Mouse (Mus musculus) 3T3-L1 (cell line): ENCODE results near the gene Dio2.

Source experiments
- DNase-seq: peaks from one replicate; pipeline ENCODE4 v3.0.0-alpha.2; 2015; ENCODE audit warnings: low read depth, low spot score

Gene Dio2

GRCm38 (mm10) chr12:90738388-90739223 is at the start of gene Dio2:
Gene Dio2, minus strand, starts transcription at chr12:90738438.
- DNase-seq: peak; percentile 45

DNA sequence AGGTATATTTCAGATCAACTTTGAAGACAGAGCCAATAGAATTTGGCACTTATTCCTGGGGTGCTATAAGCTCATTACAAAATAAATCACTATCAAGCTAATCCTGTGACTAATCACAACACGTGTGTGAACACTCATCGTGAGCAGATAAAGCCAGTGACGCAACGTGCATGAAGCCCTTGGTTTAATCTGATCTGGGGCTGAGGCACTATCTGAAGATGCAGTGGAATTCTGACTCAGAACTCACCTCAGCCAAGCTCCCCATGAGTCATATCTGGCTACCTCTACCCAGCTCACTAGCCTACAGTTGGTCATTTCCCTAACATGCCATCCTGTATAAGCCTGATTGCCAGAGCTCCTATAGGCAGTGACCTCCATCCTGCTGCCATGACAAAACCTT is 43.2 kb upstream of the Dio2 start:
- peak; percentile 85 for DNase-seq

- peak; percentile 4 for DNase-seq
Measured at GRCm38 (mm10) chr12:90744752-90745151, 6.5 kb upstream of the Dio2 start.

DNA sequence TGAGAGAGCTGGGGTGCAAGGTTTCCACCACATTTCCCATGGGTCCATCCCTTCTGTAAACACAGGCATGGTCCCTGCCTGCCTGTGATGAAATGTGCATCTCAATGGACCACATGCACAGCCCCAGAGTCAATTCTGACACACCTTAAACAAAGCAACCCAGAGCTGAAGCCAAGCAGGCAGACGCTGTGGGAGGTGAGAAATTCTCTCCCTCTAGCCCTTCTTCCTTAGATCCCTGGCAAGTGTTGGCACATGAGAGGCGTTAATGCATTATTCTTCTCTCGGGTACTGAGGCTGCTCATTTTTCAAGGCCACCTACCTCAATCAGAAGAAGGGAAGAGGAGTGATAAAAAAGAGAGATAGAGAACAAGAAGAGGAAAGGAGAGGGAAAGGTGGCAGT is 5.4 kb upstream of the Dio2 start:
- no peak for DNase-seq

DNA sequence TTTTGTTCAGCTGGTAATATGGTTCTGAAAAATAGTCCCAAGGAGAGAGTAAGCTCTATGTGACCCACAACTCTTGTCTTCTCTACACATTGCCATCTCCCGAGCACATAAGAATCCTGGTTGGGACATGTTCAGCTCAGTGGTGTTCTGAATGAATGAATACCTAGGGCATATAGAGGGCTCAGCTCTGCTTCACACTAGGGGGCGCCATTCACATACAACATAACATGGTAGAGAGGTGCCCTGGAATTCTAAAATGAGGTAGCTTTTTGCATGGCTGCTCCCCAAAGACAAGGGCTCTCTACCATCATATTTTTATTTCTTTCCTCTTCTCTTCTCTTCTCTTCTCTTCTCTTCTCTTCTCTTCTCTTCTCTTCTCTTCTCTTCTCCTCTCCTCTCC is 2.2 kb upstream of the Dio2 start:
- DNase-seq: peak; percentile 83

DNA sequence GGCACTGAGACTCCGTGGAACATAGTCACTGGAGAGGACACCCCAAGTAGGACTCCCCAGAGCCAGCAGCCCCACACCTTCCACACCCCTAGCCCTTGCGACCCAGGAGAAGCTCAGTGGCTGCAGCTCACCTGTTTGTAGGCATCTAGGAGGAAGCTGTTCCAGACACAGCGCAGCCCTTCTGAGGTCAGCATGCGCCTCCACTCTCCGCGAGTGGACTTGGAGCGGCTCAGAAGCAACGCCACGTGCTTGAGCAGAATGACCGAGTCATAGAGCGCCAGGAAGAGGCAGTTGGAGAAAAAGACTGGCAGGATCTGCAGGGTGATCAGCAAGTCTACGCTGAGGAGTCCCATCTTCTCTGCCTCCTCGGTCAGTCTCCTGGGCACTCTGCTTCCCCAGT is 306 bp downstream of the Dio2 start:
- DNase-seq: no peak

DNA sequence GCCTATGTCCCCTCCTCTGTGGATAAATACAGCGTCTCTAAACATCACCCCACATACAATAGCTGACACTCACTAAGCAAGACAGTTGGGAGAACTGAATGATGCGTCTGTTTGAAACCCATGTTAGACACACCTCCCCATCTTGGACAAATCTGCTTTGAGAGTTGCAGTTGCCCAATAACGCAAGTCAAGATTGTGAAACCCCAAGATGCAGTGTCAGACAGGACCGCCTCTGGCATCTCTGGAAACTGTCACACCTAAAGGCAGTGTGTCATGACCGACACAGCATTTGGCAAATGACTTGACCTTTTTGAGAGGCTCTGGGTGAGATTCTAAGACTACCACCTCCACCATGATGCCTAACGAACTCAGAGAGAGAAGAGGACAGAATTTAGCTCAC is 2.8 kb downstream of the Dio2 start:
- no peak for DNase-seq

DNA sequence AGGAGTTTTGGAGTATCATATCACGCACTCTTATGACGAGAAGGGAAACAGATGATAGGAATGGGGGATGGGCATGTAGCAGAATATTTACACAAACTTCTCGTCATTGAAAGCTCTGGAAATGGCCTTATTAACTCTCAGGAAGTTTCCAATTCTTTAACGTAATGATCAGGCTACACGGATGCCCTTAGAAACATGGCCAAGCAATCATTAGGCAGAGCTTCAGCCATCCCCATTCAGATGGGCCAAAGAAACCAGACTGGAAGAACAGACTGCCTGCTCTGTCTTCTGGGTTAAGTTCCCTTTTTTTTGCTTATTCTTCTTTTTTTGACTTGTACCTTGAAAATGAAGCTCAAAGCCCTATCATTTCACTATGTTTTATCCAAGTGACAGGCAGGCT is 3.7 kb downstream of the Dio2 start:
- no peak for DNase-seq

- no peak for DNase-seq
Measured at GRCm38 (mm10) chr12:90733721-90734120, 4.5 kb downstream of the Dio2 start.

DNA sequence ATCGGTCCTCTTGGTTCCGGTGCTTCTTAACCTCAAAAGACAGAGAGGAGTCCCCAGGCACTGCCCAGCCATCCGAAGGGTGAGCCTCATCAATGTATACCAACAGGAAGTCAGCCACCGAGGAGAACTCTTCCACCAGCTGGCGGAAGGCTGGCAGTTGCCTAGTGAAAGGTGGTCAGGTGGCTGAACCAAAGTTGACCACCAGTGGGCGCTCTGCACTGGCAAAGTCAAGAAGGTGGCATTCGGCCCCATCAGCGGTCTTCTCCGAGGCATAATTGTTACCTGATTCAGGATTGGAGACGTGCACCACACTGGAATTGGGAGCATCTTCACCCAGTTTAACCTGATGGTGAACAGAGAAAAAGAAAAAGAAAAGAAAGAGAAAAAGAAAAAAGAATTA is 8.6 kb downstream of the Dio2 start:
- peak; percentile 37 for DNase-seq

DNA sequence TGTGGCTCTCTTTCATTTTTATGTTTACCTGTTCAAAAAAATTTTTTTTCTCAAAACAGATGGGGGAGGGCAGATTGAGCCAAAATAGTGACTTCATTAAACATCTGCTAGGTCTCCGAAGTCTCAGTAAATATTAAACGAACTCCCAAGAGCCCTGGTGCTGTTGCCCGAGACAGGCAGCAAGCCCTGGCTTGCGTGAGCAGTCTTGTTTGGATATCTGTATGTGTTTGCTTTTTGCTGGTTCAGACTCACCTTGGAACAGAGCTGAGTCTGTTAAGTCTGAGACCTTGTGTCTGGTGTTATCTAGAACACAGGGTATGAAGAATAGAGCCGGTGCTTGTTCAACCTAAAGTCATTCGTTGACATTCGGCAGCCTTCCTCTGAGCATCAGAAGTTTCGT is 13.1 kb downstream of the Dio2 start:
- DNase-seq: no peak

DNA sequence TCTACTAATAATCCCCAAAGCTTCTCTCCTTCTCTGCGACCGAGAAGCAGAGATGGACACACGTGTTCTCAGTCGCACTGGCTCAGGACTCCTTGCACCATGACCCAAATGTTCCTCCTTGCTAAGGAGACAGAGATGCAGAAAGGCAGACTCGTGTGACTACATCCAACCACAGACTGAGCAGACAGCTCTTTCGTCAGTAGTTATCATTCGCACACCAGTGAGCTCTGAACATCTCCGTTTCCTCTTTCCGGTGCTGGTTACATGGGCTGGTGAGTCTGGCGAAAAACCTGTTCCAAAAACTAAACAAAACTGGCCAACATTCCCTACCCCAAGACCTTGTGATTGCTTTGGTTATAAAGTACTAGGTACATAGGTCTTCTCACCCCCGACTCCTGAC is 13.6 kb downstream of the Dio2 start:
- DNase-seq: no peak

DNA sequence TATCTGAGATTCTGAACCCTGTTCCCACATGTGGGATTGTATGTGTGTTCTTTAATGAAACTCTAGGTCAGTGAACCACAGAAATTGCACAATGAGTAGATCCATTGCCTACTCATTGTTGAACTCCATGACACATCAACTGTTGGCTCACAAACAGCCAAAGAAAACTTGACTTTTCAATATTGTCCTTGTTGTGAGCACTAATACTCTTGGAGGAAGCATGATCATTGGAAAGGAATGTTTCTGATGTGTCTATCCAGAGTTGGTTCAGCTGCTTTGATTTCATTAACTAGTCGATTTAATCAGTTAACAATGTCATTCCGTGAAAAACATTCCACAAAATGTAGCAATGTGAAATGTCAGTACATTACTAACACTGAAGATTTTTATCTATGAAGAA is 44.1 kb downstream of the Dio2 start:
- DNase-seq: peak; percentile 23
